Mouse (Mus musculus) natural killer cell, adult 2 months (primary cell): ENCODE data around the gene Zfp704.

Experiments
- DNase-seq, 2 experiments: peaks; one replicate each; pipeline ENCODE4 v3.0.0; 2022; ENCODE audit warnings: low spot score in 2 of 2

Zfp704 gene

GRCm38 (mm10) chr3:9460284-9460683 is 149.6 kb downstream of the Zfp704 start:
- DNase-seq: no peak

GRCm38 (mm10) chr3:9456380-9456890 is 153.4 kb downstream of the Zfp704 start:
- DNase-seq: no peak

- DNase-seq: no peak
Observed at GRCm38 (mm10) chr3:9455351-9455750, 154.5 kb downstream of the Zfp704 start.

- peak; percentile 29 to 57 for DNase-seq
Observed at GRCm38 (mm10) chr3:9454556-9455330, 155.1 kb downstream of the Zfp704 start.

- DNase-seq: no peak
Observed at GRCm38 (mm10) chr3:9450521-9450920, 159.4 kb downstream of the Zfp704 start.

GRCm38 (mm10) chr3:9449261-9450007 is 160.5 kb downstream of the Zfp704 start:
- DNase-seq: no peak

- no peak for DNase-seq
Observed at GRCm38 (mm10) chr3:9448541-9448940, 161.3 kb downstream of the Zfp704 start.

- no peak for DNase-seq
Observed at GRCm38 (mm10) chr3:9444558-9444957, 165.3 kb downstream of the Zfp704 start.

- no peak for DNase-seq
Observed at GRCm38 (mm10) chr3:9443981-9444380, 165.9 kb downstream of the Zfp704 start.

- DNase-seq: no peak
Observed at GRCm38 (mm10) chr3:9443476-9443875, 166.4 kb downstream of the Zfp704 start.

GRCm38 (mm10) chr3:9441566-9442540 is 168.0 kb downstream of the Zfp704 start:
- no peak for DNase-seq

- no peak for DNase-seq
Observed at GRCm38 (mm10) chr3:9440466-9440865, 169.4 kb downstream of the Zfp704 start.

GRCm38 (mm10) chr3:9439619-9440286 is 170.1 kb downstream of the Zfp704 start:
- no peak for DNase-seq

GRCm38 (mm10) chr3:9436256-9436655 is 173.6 kb downstream of the Zfp704 start:
- DNase-seq: no peak

GRCm38 (mm10) chr3:9434394-9435175 is 175.3 kb downstream of the Zfp704 start:
- DNase-seq: no peak

- DNase-seq: no peak
Observed at GRCm38 (mm10) chr3:9432796-9433526, 176.9 kb downstream of the Zfp704 start.

- no peak for DNase-seq
Observed at GRCm38 (mm10) chr3:9432226-9432625, 177.7 kb downstream of the Zfp704 start.

GRCm38 (mm10) chr3:9429946-9430345 is 179.9 kb downstream of the Zfp704 start:
- no peak for DNase-seq

GRCm38 (mm10) chr3:9427826-9428225 is 182.1 kb downstream of the Zfp704 start:
- DNase-seq: no peak

- no peak for DNase-seq
Observed at GRCm38 (mm10) chr3:9425661-9426060, 184.2 kb downstream of the Zfp704 start.
